Mouse (Mus musculus) small intestine, adult 2 months (tissue): ENCODE data around the gene Rraga.

Source experiments
- CTCF ChIP-seq: fragments of 200-500 bp; IDR thresholded peaks from 2 replicates; pipeline ENCODE4 v1.5.1; 2012; ENCODE audit warnings: low read depth, mild to moderate bottlenecking, control low read depth, inconsistent platforms, low read length, moderate library complexity, mixed read lengths; ENCODE audit not compliant: insufficient replicate concordance, insufficient read length; ENCODE audit errors: extremely low read depth
- POLR2A ChIP-seq: fragments of 200-500 bp; IDR thresholded peaks from 2 replicates; pipeline ENCODE4 v1.6.1; 2012; ENCODE audit warnings: low read depth, mild to moderate bottlenecking, control low read depth, inconsistent platforms, low read length, moderate library complexity

DNA sequence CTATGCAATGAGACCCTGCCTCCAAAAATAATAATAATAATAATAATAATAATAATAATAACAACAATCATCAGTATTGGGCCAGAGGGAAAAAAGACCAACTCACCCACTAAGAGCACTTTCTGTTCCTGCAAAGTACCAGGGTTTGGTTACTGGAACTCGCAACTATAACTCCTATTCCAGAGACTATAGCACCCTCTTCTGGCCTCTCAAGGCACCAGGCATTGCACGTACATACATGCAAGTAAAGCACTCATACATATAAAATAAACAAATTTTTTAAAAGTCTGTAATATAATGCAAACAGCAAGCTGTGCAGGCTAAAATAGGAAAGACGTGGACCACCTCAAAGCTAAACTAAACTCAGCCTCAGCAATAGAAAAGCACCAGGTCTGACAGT, 12.8 kb downstream of the Rraga start:
- TF ChIP-seq CTCF (no peak), POLR2A (no peak)
